Mouse (Mus musculus) E14TG2a.4 (cell line): ENCODE results near the gene Olfr1445.

ENCODE experiments used
- H3K27me3 ChIP-seq: 2 replicates; pipeline ENCODE4 v1.6.1; 2014; ENCODE audit warnings: low read length, control low read depth; ENCODE audit not compliant: insufficient read depth
- H3K36me3 ChIP-seq: 2 replicates; pipeline ENCODE4 v1.6.1; 2014; ENCODE audit warnings: low read length, control low read depth; ENCODE audit not compliant: insufficient read depth
- H3K4me1 ChIP-seq: replicated peaks from 2 replicates; pipeline ENCODE4 v1.6.1; 2014; ENCODE audit warnings: low read depth, low read length, control low read depth
- H3K4me3 ChIP-seq: replicated peaks from 2 replicates; pipeline ENCODE4 v1.5.1; 2014; ENCODE audit warnings: mild to moderate bottlenecking, low read length
- H3K9me3 ChIP-seq: 2 replicates; pipeline ENCODE4 v1.6.1; 2014; ENCODE audit warnings: low read length, control low read depth
- CTCF ChIP-seq: conservative IDR thresholded peaks from 2 replicates; pipeline ENCODE4 v1.5.1; 2014; ENCODE audit warnings: low read length
- NANOG ChIP-seq: IDR thresholded peaks from 2 replicates; pipeline ENCODE4 v1.6.1; 2014; ENCODE audit warnings: borderline replicate concordance, low read length, mixed read lengths
- POU5F1 ChIP-seq: IDR thresholded peaks from 2 replicates; pipeline ENCODE4 v1.6.1; 2014; ENCODE audit warnings: low read length, borderline replicate concordance

Olfr1445 gene

GRCm38 (mm10) chr19:12883555-12883954 is at the start of gene Olfr1445:
TSS of gene Olfr1445 (plus strand) at chr19:12883855.
- Histone ChIP-seq H3K36me3 (no peaks in the 10 kb centered on the region), H3K4me1 (no peaks in the 10 kb centered on the region), H3K4me3 (no peak within 1 kb of the TSS), H3K27me3 (no peaks in the 10 kb centered on the region), H3K9me3 (no peaks in the 10 kb centered on the region)
- TF ChIP-seq POU5F1, result no peak
- TF ChIP-seq NANOG, result no peak
- TF ChIP-seq CTCF, result no peak

- TF ChIP-seq POU5F1 (no peak), CTCF (no peak), NANOG (no peak)
- no peaks in the 10 kb centered on the region for H3K4me1 ChIP-seq
- no peaks in the 10 kb centered on the region for H3K27me3 ChIP-seq
- H3K4me3 ChIP-seq, result no peak overlapping the region
- no peaks in the 10 kb centered on the region for H3K9me3 ChIP-seq
- H3K36me3 ChIP-seq, result no peaks in the 10 kb centered on the region
Observed at GRCm38 (mm10) chr19:12838507-12838906, 45.1 kb upstream of the Olfr1445 start.

GRCm38 (mm10) chr19:12846382-12846781 is 37.3 kb upstream of the Olfr1445 start, which contains the start of gene Gm5244:
TSS of gene Gm5244 (plus strand) at chr19:12846682.
- H3K9me3 ChIP-seq, result no peaks in the 10 kb centered on the region
- no peak within 1 kb of the TSS for H3K4me3 ChIP-seq
- H3K27me3 ChIP-seq, result no peaks in the 10 kb centered on the region
- H3K4me1 ChIP-seq, result no peaks in the 10 kb centered on the region
- H3K36me3 ChIP-seq, result no peaks in the 10 kb centered on the region
- no peak for TF ChIP-seq CTCF
- no peak for TF ChIP-seq NANOG
- TF ChIP-seq POU5F1, result no peak

GRCm38 (mm10) chr19:12856983-12857382 is 26.7 kb upstream of the Olfr1445 start, which contains the start of gene Olfr1444:
TSS of gene Olfr1444 (plus strand) at chr19:12857283.
- TF ChIP-seq POU5F1 (no peak), NANOG (no peak), CTCF (no peak)
- Histone ChIP-seq H3K36me3 (no peaks in the 10 kb centered on the region), H3K4me1 (no peaks in the 10 kb centered on the region), H3K27me3 (no peaks in the 10 kb centered on the region), H3K4me3 (no peak within 1 kb of the TSS), H3K9me3 (no peaks in the 10 kb centered on the region)

- Histone ChIP-seq H3K4me3 (no peak within 1 kb of the TSS), H3K36me3 (no peaks in the 10 kb centered on the region), H3K27me3 (no peaks in the 10 kb centered on the region), H3K4me1 (no peaks in the 10 kb centered on the region), H3K9me3 (peaks cover 20% of the 10 kb centered on the region)
- TF ChIP-seq CTCF, result no peak
- TF ChIP-seq POU5F1, result no peak
- TF ChIP-seq NANOG, result no peak
Observed at GRCm38 (mm10) chr19:12893424-12893823, 9.8 kb downstream of the Olfr1445 start, which contains the start of gene Olfr1446. TSS of gene Olfr1446 (minus strand) at chr19:12893524.

GRCm38 (mm10) chr19:12903643-12904042 is 20.0 kb downstream of the Olfr1445 start, which contains the start of gene Olfr1447:
TSS of gene Olfr1447 (minus strand) at chr19:12903743.
- TF ChIP-seq NANOG, result no peak
- no peak for TF ChIP-seq POU5F1
- TF ChIP-seq CTCF, result no peak
- Histone ChIP-seq H3K36me3 (no peaks in the 10 kb centered on the region), H3K4me3 (no peak within 1 kb of the TSS), H3K4me1 (no peaks in the 10 kb centered on the region), H3K27me3 (no peaks in the 10 kb centered on the region), H3K9me3 (peaks cover 15% of the 10 kb centered on the region)

- H3K27me3 ChIP-seq, result no peaks in the 10 kb centered on the region
- TF ChIP-seq NANOG (no peak), CTCF (no peak), POU5F1 (no peak)
- H3K4me1 ChIP-seq, result no peaks in the 10 kb centered on the region
- H3K36me3 ChIP-seq, result no peaks in the 10 kb centered on the region
- H3K4me3 ChIP-seq, result no peak within 1 kb of the TSS
- H3K9me3 ChIP-seq, result no peaks in the 10 kb centered on the region
Observed at GRCm38 (mm10) chr19:12924319-12924718, 40.7 kb downstream of the Olfr1445 start, which contains the start of gene Olfr1448. TSS of gene Olfr1448 (minus strand) at chr19:12924419.

GRCm38 (mm10) chr19:12930540-12930939 is 46.9 kb downstream of the Olfr1445 start, which contains the start of gene Olfr1449:
TSS of gene Olfr1449 (plus strand) at chr19:12930840.
- Histone ChIP-seq H3K9me3 (no peaks in the 10 kb centered on the region), H3K4me1 (no peaks in the 10 kb centered on the region), H3K4me3 (no peak within 1 kb of the TSS), H3K27me3 (no peaks in the 10 kb centered on the region), H3K36me3 (no peaks in the 10 kb centered on the region)
- TF ChIP-seq POU5F1 (no peak), NANOG (no peak), CTCF (no peak)
